Mouse (Mus musculus): Measurements from ENCODE around the gene Shisa6. TPM values are rescaled to one million over a fixed set of nuclear protein-coding genes. Genes with fewer than 3 reads are reported as not detected.

Shisa6 gene
- not detected in 2 replicates for total RNA-seq (2023)

DNA sequence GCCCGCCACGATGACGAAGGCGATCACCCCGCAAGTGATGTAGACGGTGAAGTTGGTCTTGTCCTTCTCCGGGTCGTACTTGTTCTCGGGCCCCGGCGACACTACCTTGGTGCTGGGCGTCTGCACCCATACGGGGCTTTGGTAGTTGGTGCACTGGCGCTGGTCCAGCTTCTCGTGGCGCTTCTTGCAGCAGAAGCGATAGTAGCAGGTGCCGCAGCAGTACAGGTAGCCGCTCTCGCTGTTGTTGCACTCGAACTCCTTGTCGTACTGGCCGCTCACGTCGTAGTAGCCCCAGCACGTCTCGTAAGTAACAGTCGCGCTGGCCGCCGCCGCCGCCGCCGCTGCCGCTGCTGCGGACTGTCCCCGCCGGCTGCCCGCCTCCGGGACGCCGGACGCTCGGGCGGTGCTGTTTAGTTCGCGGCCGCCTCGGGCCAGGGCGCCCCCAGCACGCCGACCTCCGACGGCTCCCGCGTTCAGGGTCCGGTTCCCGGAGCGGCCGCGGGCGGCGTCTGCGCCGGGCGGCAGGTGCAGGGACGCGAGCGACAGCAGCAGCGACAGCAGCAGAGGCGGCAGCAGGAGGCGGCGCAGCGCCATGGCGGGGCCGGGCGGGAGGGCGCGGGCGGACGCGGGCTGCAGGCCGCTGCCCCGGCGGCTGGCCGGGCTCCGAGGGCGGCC lies at the start of gene Shisa6:
Gene Shisa6 (minus strand): TSS at position 594 of the 675 bp plus-strand sequence.

DNA sequence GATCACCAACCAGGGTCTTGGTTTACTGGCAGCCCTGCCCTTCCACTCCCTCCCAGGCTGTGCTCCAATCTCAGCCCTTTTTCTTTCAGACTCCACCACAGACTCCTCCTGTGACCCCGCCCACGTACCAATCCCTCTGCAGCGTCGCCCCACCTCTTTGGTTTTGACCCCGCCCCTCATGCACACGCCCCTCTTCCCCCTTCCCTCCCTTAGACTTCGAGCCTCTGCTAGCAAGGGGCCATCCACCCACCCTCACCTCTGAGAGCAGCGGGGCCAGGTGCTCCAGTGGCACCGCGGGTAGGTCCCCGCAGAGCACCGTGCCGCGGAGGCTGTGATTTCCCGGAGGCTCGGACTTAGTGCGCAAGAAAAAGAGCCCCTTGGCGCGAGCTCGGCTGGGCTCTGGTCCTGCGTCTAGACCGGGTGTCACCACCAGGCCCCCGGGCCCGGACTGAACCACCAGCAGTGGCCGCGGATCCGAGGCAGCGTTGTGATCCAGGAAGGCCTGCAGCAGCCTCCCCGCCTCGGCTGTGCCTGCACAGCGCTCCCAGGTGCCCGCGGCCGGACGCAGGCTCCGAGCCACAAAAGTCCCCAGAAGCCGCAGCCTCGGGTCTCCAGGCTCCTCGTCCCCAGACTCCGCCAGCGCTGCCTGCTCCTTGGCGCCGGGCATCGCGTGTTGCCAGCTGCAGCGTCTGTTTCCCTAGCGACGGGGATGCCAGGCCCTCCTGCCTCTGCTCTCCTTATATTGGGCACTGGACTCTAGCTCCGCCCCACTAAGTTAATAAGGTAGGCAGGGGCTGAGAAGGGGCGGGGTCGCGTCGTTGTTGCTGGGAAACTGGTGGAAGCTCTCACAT lies 357.7 kb downstream of the Shisa6 start, which contains the start of gene Dnah9:
Gene Dnah9 (minus strand): TSS at position 751 of the 851 bp plus-strand sequence.

